Mouse (Mus musculus) cerebellum, postnatal 36 days (tissue): ENCODE data around the gene Grip1.
A peak's percentile ranks its signal among the peaks of the same experiment; 100 is the strongest.

ENCODE experiments used
- DNase-seq, 2 experiments: peaks; one replicate each; pipeline ENCODE4 v3.0.0; 2021 to 2022; ENCODE audit warnings: mixed read lengths in 2 of 2

Gene Grip1

DNA sequence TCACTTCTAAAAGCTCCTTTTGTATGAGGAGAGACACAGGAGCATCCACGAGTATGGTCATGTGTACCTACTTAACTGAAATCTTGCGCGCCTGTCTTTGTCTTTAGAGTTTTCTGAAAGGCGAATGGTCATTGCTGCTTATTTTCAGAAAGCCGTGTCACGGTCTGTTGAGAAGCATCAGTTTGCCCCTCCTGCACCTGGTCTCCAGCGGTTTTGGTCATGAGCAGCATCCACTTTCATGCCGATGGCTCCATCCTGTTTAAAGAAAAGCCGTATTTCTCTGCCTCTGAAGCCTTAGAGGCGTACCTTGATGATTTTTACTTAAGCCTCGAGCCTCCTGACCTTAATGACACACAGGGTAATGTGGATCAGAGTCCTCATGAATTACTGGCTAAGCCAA lies 398.0 kb downstream of the Grip1 start:
- no peak for DNase-seq

DNA sequence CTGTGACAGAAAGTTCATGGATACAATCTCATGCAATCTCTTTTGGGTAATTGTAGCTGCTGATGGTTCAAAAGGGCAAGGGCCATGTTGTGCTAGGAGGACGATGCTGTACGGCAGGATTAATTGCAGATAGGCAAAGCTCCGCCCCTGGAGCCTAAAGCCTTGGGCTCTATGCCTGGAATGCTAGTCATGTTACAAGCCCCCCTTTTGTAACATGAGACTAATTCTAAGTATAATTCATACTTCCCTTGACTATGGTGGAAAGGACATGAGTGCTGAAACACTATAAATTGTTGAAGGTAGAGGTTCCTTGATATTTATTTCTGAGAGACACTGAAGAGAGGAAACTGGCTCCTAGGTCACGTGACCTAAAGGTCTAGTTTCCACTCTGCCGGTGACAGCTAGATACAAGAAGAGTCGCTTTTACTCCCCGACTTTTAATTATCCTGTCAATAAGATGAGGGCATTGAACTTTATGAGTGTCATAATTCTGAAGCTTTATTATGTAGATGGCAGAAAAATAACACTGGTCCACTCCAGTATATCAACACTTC lies 399.0 kb downstream of the Grip1 start:
- no peak for DNase-seq

DNA sequence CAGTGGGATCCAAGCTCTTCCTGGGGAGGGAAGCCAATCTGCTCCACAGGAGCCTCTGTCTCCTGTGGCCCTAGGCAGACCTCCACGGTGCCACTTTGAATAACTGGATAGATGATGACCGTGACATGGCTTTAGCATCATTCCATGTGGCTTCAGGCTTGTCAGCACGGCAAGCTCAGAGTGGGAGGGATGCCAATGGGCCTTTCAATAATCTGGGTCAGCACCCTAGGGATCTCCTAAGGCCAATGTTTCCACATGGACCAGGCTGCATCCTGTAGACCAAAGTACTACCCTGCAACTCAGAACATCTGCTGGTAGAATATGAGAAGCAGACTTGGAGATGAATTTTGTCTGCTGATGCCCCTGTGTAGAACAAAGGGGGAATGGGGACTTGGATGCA lies 414.1 kb downstream of the Grip1 start:
- DNase-seq, result peak; percentile 7 to 8

DNA sequence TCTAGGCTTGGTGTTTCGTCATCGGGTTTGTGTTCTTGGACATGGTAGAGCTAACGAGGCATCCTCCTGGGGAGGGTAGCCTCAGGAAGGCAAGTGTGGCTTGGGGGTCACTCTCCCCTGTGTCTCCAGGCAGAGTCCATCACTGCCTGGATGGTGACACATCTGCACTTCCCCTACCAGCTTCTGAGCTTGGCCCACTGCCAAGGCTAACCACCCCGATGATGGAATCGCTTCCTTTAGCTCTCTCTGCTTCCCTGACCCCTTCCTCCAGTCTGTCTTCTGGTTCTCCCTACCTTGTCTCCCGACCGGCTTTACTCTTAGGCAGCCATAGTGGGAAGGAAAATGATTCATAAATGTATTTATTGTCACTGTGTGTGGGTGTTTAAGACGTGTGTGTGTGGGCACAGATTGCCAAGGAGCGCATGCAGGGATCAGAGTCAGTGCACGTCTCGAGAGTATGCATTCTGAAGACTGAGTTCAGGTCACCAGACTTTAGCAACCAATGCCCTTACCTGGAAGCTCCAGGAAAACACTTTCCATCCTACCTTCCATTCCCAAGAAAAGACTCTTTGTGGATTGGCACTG lies 415.5 kb downstream of the Grip1 start:
- DNase-seq, result no peak

GRCm38 (mm10) chr10:119876721-119877120 lies 423.1 kb downstream of the Grip1 start:
- DNase-seq, result no peak

DNA sequence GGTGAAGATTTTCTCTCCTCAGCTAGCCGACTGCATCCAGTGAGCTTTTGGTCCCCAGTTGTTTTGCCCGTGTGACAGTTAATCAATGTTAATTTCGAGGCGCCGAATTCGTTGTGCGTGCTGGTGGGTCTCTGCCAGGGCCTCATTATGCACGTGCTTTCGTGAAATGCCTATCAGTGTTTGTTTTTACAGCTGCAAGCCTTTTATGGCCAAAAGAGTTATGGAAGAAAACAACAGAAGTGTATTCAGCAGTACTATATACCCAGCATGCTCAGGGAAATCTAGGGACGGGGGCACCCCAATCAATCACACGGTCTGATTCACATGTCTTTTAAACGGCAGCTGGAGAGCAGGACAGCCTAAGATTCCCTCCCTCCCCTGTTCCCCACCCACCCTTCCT lies 424.7 kb downstream of the Grip1 start:
- DNase-seq, result no peak

GRCm38 (mm10) chr10:119884591-119884990 lies 431.0 kb downstream of the Grip1 start:
- no peak for DNase-seq

DNA sequence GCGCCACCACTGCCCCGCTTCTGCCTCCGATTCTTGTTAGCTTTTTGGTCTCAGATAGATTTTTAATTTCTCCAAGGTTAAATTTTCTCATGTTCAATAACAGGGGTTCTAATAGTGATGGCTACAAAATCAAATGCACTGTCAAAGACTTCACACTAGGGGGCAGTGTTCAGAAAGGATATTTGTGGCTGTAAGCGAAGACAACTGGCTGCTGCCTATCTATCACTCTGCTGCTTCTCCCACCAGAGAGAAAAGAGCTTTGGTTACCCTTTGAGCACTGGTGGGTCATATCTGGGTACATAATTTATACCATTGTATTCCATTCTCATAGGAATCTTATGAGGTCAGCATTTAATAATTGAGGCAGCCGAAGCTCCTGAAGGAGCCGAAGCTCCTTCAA lies 431.9 kb downstream of the Grip1 start:
- no peak for DNase-seq

DNA sequence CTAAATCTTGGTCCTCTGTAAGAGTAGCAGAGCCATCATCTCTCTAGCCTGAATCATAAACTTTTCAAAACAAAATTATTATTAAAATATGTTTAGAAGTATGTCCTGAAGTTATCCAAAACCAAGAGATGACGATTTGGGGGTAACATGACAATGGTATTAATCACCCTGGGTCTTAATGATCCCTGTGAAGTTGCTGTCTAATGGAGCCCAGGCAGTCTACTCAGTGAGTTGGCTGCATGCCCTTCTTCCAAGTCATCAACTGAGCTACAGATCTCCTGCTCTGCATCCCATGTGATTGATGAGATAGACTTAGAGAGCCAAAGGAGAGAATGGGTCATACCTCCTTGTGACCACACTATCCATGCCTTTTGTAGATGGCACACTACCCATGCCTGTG lies 433.1 kb downstream of the Grip1 start:
- no peak for DNase-seq

GRCm38 (mm10) chr10:119902754-119903153 lies 449.1 kb downstream of the Grip1 start:
- no peak for DNase-seq

DNA sequence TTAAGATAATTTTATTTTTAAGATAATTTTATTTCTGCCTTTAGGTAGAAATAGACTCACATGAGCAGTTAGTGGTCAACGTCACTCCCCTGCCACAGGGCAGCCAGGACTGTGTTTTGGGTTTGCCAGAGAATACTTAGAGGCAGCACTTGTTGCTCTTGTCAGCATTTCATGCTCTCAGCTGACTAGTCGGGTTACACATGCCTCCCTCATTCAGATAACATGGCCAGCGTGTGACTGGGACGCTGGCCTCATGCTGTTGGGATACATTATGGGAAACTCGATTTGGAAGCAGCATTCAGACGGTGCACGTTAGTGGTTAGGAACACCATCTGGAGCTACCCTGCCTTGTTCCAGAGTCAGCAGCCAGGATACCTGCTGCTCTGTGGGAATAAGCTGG lies 453.2 kb downstream of the Grip1 start:
- no peak for DNase-seq

DNA sequence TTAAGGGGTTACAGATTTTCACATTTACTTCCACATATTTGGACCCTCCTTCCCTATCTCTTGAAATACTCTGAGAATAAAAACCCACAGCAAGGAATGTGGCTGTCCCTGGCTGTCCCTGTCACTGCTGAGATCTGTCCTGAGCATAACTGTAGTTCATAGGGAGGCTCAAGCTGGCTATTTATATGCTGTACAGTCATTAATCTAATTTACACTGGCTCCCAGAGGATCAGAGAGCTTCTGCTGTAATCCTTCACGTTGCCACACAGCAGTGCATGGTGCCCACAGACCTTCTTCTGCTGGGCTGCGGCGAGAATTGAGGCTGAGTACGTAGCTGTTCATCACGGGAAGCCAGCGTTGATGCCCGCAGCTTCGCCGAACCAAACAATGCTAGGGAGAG lies 464.4 kb downstream of the Grip1 start:
- no peak for DNase-seq

- no peak for DNase-seq
These were observed 474.3 kb downstream of the Grip1 start for GRCm38 (mm10) chr10:119927963-119928362.

DNA sequence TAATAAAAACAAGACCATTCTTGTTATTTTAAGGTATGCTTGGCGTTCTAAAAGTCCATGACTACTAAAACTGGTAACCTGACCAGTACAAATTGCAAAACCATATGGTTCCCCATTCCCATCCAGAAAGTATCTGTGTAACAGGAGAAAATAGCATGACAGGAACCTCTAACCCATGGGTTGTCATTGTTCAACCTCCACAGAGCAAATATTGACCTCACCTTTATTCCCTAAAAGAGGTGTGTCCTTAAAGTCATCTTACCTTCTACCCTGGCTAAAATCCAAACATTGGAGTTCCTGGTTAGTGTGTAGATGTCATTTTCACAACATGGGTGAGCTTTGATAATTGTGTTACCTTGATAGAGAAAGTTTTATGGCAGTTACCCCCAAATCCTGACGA lies 475.3 kb downstream of the Grip1 start:
- DNase-seq, result no peak

- DNase-seq, result no peak
These were observed 479.2 kb downstream of the Grip1 start for GRCm38 (mm10) chr10:119932794-119933193.

DNA sequence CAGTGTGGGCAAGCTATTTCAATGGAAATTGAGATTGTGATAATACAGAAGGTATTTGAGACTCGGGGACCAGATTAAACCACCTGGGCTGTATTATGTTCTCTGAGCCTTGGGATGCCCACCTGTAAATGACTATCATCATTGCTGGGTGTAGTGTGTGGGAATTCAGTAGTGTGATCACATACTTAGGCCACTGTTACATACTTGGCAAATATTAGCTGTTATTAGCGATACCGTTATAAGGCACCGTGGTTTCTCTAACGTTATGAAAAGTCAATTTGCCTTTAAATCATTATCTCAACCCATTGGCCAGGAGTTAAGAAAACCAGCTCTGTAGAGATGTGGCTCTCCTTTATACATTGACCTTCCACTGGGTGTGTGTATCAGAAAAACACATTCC lies 479.7 kb downstream of the Grip1 start:
- DNase-seq, result no peak

- no peak for DNase-seq
These were observed 481.6 kb downstream of the Grip1 start for GRCm38 (mm10) chr10:119935231-119935630.

DNA sequence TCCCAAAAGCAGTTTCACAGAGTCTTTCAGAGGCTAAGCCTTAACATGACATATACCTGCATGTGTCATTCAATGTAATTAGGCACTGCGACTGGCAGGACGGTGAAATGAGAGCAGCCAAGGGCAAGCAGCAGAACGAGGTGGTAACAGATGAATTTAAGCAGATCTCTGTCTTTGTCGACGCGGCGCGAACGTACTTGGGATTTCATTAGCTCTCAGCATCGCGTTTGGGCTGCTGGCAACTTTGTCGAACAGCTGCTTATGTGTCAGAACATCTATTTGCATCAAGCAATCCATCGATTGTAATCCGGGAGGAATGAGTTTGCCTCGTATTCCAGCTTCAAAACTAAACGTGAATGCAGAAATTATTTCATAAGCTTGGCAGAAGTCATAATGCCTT lies 483.9 kb downstream of the Grip1 start:
- DNase-seq, result no peak

- no peak for DNase-seq
These were observed 490.3 kb downstream of the Grip1 start for GRCm38 (mm10) chr10:119943906-119944305.

DNA sequence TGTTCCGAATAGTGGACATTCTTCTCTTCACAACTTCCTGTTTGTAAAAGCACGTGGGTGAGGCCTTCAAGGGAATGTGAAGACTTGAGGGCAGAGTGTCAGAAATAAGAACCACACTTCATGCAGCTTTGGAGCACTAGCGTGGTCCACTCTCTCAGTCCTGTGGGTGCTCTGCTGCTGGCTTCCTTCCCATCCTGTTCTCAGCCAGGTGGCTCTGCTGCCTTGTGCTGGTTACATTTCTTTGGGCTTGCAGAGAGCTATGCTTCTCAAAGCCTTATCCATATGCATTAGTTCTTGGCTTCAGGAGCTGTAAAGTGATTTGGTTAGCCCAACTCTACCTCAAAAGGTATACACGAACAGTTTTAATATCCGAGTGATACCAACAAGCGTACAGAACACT lies 497.8 kb downstream of the Grip1 start:
- no peak for DNase-seq

DNA sequence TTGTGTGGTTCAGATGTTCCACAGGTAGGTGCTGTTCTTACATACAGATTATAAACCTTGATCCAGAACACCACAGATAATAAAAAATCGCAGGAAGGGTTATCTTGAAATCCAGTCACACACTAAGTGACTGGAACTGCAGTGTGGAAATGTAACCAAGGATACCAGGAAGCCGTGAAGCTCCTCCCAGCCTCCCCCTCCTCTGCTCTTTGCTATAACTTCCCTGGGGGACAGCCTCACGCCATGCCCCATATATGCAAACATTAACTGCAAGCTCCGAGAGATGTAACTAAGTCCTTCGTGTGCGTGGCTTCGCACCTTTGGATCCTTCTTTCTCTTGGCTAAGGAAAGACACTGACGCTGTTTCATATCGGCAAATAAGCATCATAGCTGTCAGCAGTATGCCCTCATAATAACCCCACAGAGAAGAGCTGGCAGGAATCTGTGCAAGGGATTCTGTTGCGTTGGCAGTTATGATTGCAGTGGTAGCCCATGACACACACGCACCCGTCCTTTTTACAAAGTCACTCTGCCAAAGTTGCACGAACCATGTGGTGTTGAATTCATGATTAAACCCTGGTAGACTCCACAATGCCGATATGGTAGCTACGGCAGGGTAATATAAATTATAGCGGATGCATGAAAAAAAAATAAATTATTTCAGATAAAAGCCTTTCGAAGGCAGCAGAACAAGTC lies 503.8 kb downstream of the Grip1 start:
- DNase-seq, result no peak

GRCm38 (mm10) chr10:119960915-119961314 lies 507.3 kb downstream of the Grip1 start:
- DNase-seq, result no peak

GRCm38 (mm10) chr10:119966321-119966720 lies 512.7 kb downstream of the Grip1 start:
- no peak for DNase-seq

DNA sequence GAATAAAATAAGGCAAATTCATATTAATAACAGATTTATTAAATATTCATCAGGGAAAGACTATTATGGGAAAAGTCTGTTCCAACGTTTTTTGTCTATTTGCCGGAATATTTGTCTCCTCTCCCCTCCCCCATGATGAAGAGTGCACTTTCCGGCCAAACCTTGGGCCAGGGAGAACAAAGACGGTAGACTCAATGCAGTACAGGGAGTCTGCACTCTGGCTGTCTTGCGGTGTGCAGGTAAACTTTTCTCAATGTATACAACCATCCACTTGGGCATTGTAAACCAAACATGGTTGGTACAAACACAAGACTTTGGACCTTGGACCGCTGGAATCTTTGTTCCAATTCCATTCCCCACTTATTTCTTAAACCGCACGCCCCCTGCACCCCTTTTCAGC lies 525.8 kb downstream of the Grip1 start:
- DNase-seq, result no peak

DNA sequence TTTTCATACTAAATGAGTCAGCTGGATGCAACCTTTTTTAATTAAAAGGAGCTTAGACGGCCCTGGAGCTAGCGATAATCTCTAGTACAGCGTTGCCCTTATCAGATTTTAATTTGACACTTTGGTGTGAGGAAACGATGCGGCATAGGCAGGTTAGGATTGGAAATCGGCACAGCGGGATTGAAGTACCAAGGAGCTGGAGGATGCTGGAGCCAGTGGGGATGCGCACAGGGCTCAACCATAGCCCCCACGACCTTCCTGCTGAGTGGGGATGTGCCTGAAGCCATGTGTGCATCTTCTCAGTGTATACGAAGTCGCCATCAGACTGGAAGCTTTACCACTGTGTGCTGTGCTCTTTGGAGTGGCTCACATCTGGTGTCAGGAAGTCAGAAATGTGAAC lies 526.4 kb downstream of the Grip1 start:
- no peak for DNase-seq
